Mouse (Mus musculus): ENCODE measurements at regions not wholly inside any gene's neighbourhood (a gene's known extent, or its start where the extent isn't known, plus 50 kb on each side); places are given as distances from the start of the nearest gene placed in this dataset.

- no peak for DNase-seq
These were observed 107.5 kb upstream of the Zfp462 start for GRCm38 (mm10) chr4:54837326-54837725.

GRCm38 (mm10) chr4:54838111-54838510, 106.7 kb upstream of the Zfp462 start:
- no peak for DNase-seq

- no peak for DNase-seq
These were observed 106.1 kb upstream of the Zfp462 start for GRCm38 (mm10) chr4:54838794-54839193.

- peak; percentile 4 to 35 for DNase-seq
These were observed 91.6 kb upstream of the Zfp462 start for GRCm38 (mm10) chr4:54852991-54853925.

DNA sequence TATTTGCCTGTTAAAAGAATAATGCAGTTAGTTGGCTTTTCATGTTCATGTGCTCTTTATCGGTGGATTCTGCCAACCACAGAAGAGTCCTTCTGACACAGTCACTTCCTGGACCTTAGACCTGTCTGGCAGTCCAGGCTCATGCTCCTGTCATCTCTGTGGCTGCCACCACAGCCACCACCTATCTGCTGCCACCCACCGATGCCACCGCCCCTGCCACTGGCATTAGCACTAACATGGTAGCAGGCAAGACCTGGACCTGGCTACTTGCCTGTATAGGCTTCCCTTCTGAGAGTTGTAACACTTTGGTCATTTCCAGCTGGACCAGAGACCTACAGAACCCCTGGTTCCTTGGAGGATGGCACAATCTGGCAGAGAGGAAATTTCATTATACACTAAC, 86.2 kb upstream of the Zfp462 start:
- DNase-seq: no peak

DNA sequence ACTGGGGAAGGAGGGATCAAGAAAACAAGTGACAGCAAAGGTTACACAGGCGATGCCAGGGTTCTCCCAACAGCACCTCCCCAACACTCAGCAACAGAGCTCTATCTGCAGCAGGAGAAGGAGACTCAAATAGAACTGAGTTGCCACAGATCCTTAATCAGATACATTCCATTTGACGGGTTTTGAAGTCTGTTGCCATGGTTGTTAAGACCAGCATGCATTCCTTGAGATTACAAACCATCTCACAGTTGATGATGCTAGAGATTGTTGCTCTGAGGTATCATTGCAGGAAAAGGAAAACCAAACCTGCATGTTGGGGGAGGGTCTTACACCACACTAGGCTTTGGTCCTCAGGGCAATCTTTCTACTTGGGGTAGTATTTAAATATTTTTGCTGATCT, 78.8 kb upstream of the Zfp462 start:
- DNase-seq: no peak

GRCm38 (mm10) chr4:54874136-54874827, 70.6 kb upstream of the Zfp462 start:
- no peak for DNase-seq

DNA sequence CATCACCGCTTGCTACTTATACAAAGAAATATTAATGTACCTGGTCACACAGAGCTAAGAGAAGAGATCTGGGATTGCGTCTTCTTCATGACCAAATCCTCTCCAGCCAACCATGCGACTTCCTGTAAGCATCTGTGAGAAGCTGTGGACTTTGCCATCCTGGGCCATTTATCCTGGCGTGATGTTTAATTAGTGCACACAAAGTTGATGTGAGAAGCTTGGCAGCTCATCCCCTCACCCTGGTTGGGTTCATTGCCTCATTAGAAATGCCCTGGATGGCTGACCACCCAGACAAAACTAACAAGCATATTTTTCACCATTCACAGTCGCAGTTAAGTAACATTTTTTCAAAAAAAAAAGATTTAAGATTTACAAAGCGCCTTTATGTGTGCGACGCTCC, 69.3 kb upstream of the Zfp462 start:
- no peak for DNase-seq

GRCm38 (mm10) chr4:54877361-54877760, 67.5 kb upstream of the Zfp462 start:
- DNase-seq: no peak

GRCm38 (mm10) chr4:54878531-54878930, 66.3 kb upstream of the Zfp462 start:
- no peak for DNase-seq

- no peak for DNase-seq
These were observed 51.6 kb upstream of the Zfp462 start for GRCm38 (mm10) chr4:54893288-54893687.

Data from thymus, adult 18-20 months (tissue).